Mouse (Mus musculus) frontal cortex, adult (tissue): ENCODE results near the gene Psenen.

Source experiments
- ATAC-seq: cut with Nextera tagmentation; 2 replicates; pipeline ENCODE4 v1.9.2; 2017; ENCODE audit warnings: mild to moderate bottlenecking, moderate library complexity, mixed read lengths; ENCODE audit not compliant: low TSS enrichment

The Psenen gene

GRCm38 (mm10) chr7:30515003-30515760, 48.2 kb downstream of the Psenen start:
- no peak for ATAC-seq
